Mouse (Mus musculus) midbrain, embryonic 15.5 days (tissue): ENCODE results near the gene Rbm44. TPM values are rescaled to one million over a fixed set of nuclear protein-coding genes. Genes with fewer than 3 reads are reported as not detected.

ENCODE experiments used
- ATAC-seq: fragments of 200-750 bp; cut with Nextera tagmentation; replicated peaks from 2 replicates; pipeline ENCODE4 v1.8.0; 2017; ENCODE audit warnings: moderate TSS enrichment
- H3K27ac ChIP-seq: fragments of 300-500 bp; sonication (generic); 2 replicates; pipeline ENCODE4 v1.5.1; 2015; ENCODE audit warnings: mild to moderate bottlenecking, inconsistent platforms
- H3K27me3 ChIP-seq: fragments of 300-500 bp; sonication (generic); replicated peaks from 2 replicates; pipeline ENCODE4 v1.6.1; 2015; ENCODE audit warnings: inconsistent platforms
- H3K36me3 ChIP-seq: fragments of 300-500 bp; sonication (generic); replicated peaks from 2 replicates; pipeline ENCODE4 v1.6.1; 2015; ENCODE audit warnings: inconsistent platforms
- H3K4me1 ChIP-seq: fragments of 300-500 bp; sonication (generic); 2 replicates; pipeline ENCODE4 v1.6.1; 2015; ENCODE audit warnings: inconsistent platforms
- H3K4me2 ChIP-seq: fragments of 300-500 bp; sonication (generic); 2 replicates; pipeline ENCODE4 v1.6.1; 2015; ENCODE audit warnings: inconsistent platforms, mild to moderate bottlenecking, moderate library complexity
- H3K4me3 ChIP-seq: fragments of 300-500 bp; sonication (generic); 2 replicates; pipeline ENCODE4 v1.5.1; 2015; ENCODE audit warnings: mild to moderate bottlenecking, inconsistent platforms
- H3K9ac ChIP-seq: fragments of 300-500 bp; sonication (generic); 2 replicates; pipeline ENCODE4 v1.6.1; 2015; ENCODE audit warnings: mild to moderate bottlenecking, inconsistent platforms
- H3K9me3 ChIP-seq: fragments of 300-500 bp; sonication (generic); 2 replicates; pipeline ENCODE4 v1.6.1; 2016; ENCODE audit warnings: inconsistent platforms
- WGBS: fragments of 180-500 bp; shearing (Covaris S2); methylation state at CpG from one replicate; pipeline ENCODE4 v1.1.7; 2015; ENCODE audit warnings: mixed read lengths; 5-methylcytosine and 5-hydroxymethylcytosine counted together
- polyA plus RNA-seq: library from polyadenylated mRNA; unstranded; fragments of >200 nt; fragmentation: Nextera tagmentation; extraction: Ambion mirVana; gene quantifications from 2 replicates; pipeline ENCODE4 v1.2.1, GENCODE M21; 2015

Gene Rbm44
- polyA plus RNA-seq: 0.15 and 0.18 TPM in 2 replicates

DNA sequence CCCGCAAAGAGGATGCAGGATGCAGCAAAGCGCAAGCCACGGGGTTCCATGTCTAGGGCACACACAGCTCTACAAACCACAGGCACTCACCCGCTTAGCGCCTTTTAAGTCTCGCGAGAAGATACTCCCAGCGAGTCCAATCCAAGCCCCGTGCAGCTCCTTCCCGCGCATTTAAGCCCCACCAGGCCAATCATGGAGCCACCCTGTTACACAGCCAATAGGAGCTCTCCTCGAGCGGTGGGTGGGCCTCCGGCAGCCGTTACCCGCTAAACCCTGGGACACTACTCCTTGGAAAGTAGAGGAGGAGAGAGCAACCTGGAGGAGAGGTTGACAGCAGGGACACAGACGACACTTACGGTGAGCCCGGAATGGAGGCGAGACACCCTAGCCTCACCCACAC, at the start of gene Rbm44:
Gene Rbm44 (plus strand): TSS at position 277 of the 400 bp plus-strand sequence.
- Histone ChIP-seq H3K27me3 (no peaks in the 10 kb centered on the region), H3K4me2 (no peak within 1 kb of the TSS), H3K4me1 (no peaks in the 10 kb centered on the region), H3K4me3 (no peak within 1 kb of the TSS), H3K36me3 (no peaks in the 10 kb centered on the region), H3K9ac (no peak within 1 kb of the TSS), H3K27ac (no peak within 1 kb of the TSS), H3K9me3 (no peaks in the 10 kb centered on the region)
- ATAC-seq: no peak
- 75% methylated on average over 20 of the region's 20 CpGs for WGBS

DNA sequence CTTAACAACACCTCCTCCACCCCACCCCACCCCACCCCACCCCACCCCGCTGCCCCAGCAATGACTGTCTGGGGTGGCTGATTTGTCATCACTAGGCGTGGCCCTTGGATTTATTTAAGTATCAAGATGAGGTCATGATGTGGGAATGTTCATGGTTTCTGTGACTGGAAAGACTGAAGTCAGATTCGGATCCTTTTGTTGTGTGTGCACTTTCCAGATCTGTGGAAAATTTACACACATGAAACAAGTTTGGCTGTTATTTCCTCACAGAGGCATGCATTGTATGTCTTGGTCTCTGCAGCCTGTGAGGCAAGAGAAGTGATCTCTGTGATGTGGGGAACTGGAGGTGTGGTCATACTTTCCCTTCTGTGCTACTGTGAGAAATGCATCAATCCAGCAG, 49.6 kb upstream of the Rbm44 start:
- no peaks in the 10 kb centered on the region for H3K9me3 ChIP-seq
- H3K9ac ChIP-seq: no peak overlapping the region
- H3K4me2 ChIP-seq: no peak overlapping the region
- no peaks in the 10 kb centered on the region for H3K36me3 ChIP-seq
- WGBS: 75% methylated on average over 3 of the region's 3 CpGs
- no peaks in the 10 kb centered on the region for H3K4me1 ChIP-seq
- H3K27ac ChIP-seq: no peak overlapping the region
- no peaks in the 10 kb centered on the region for H3K27me3 ChIP-seq
- no peak for ATAC-seq
- H3K4me3 ChIP-seq: no peak overlapping the region

- no peaks in the 10 kb centered on the region for H3K9me3 ChIP-seq
- no peaks in the 10 kb centered on the region for H3K36me3 ChIP-seq
- no peak overlapping the region for H3K27ac ChIP-seq
- H3K4me1 ChIP-seq: no peaks in the 10 kb centered on the region
- 51% methylated on average over 1 of the region's 1 CpGs for WGBS
- ATAC-seq: no peak
- H3K4me3 ChIP-seq: no peak overlapping the region
- no peak overlapping the region for H3K9ac ChIP-seq
- no peak overlapping the region for H3K4me2 ChIP-seq
- no peaks in the 10 kb centered on the region for H3K27me3 ChIP-seq
These were observed 49.0 kb upstream of the Rbm44 start for GRCm38 (mm10) chr1:91095853-91096252.

- H3K4me2 ChIP-seq: no peak overlapping the region
These were observed 48.4 kb upstream of the Rbm44 start for GRCm38 (mm10) chr1:91096490-91096889.

DNA sequence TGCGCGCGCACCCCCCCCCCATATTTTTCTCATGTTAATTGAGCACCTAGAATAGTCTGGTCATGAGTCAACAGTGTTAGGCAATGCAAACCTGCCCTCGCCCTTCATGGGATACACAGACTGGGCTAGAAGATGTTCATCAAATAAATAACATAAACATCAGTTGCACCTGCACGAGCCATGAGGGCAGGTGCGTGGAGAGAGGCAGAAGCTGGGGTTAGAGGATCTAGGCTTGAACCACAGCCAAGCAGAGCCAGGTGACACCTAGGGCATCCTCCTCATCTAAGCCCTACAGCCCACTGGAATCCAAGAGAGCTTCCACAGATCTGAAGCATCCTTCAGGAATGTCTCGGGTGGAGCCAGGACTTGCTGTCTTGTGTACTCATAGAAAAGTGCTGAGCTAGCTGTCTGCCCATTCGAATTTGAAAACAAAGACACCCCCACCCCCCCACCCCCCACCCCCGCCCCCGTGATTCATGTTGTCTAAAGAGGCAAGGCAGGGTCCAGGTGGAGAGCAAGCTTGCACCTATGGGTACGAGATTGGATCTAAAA, 47.5 kb upstream of the Rbm44 start:
- H3K4me1 ChIP-seq: no peaks in the 10 kb centered on the region
- ATAC-seq: no peak
- H3K9me3 ChIP-seq: no peaks in the 10 kb centered on the region
- no peak overlapping the region for H3K9ac ChIP-seq
- no peaks in the 10 kb centered on the region for H3K36me3 ChIP-seq
- WGBS: 92% methylated on average over 11 of the region's 11 CpGs
- no peak overlapping the region for H3K27ac ChIP-seq
- no peak overlapping the region for H3K4me2 ChIP-seq
- H3K27me3 ChIP-seq: no peaks in the 10 kb centered on the region
- no peak overlapping the region for H3K4me3 ChIP-seq

More at GRCm38 (mm10) chr1:91096490-91096889, 48.4 kb upstream of the Rbm44 start:
- WGBS: 87% methylated on average over 5 of the region's 5 CpGs
- no peak for ATAC-seq
- no peaks in the 10 kb centered on the region for H3K36me3 ChIP-seq
- H3K9ac ChIP-seq: no peak overlapping the region
- no peak overlapping the region for H3K27ac ChIP-seq
- H3K4me3 ChIP-seq: no peak overlapping the region
- no peaks in the 10 kb centered on the region for H3K27me3 ChIP-seq
- H3K9me3 ChIP-seq: no peaks in the 10 kb centered on the region
- H3K4me1 ChIP-seq: no peaks in the 10 kb centered on the region

GRCm38 (mm10) chr1:91098887-91099286, 46.0 kb upstream of the Rbm44 start:
- WGBS: 11% methylated on average over 6 of the region's 6 CpGs
- H3K27me3 ChIP-seq: no peaks in the 10 kb centered on the region
- H3K4me1 ChIP-seq: no peaks in the 10 kb centered on the region
- no peak overlapping the region for H3K4me2 ChIP-seq
- no peaks in the 10 kb centered on the region for H3K36me3 ChIP-seq
- H3K9me3 ChIP-seq: no peaks in the 10 kb centered on the region
- no peak overlapping the region for H3K9ac ChIP-seq
- no peak overlapping the region for H3K27ac ChIP-seq
- no peak overlapping the region for H3K4me3 ChIP-seq
- no peak for ATAC-seq

GRCm38 (mm10) chr1:91101709-91102440, 43.0 kb upstream of the Rbm44 start:
- Histone ChIP-seq H3K9me3 (no peaks in the 10 kb centered on the region), H3K27me3 (no peaks in the 10 kb centered on the region), H3K36me3 (0 out of 2 replicates have a peak, but pooled peaks cover 5% of the 10 kb centered on the region), H3K9ac (no peak overlapping the region), H3K4me1 (no peaks in the 10 kb centered on the region), H3K27ac (no peak overlapping the region), H3K4me3 (no peak overlapping the region), H3K4me2 (no peak overlapping the region)
- no peak for ATAC-seq
- 65% methylated on average over 11 of the region's 11 CpGs for WGBS

- H3K27me3 ChIP-seq: no peaks in the 10 kb centered on the region
- no peak overlapping the region for H3K4me3 ChIP-seq
- WGBS: 91% methylated on average over 15 of the region's 15 CpGs
- no peak overlapping the region for H3K9ac ChIP-seq
- 0 out of 2 replicates have a peak, but pooled peaks cover 9% of the 10 kb centered on the region for H3K36me3 ChIP-seq
- H3K4me1 ChIP-seq: no peaks in the 10 kb centered on the region
- no peak overlapping the region for H3K4me2 ChIP-seq
- H3K9me3 ChIP-seq: no peaks in the 10 kb centered on the region
- no peak overlapping the region for H3K27ac ChIP-seq
- ATAC-seq: no peak
These were observed 41.4 kb upstream of the Rbm44 start for GRCm38 (mm10) chr1:91103366-91103983.

DNA sequence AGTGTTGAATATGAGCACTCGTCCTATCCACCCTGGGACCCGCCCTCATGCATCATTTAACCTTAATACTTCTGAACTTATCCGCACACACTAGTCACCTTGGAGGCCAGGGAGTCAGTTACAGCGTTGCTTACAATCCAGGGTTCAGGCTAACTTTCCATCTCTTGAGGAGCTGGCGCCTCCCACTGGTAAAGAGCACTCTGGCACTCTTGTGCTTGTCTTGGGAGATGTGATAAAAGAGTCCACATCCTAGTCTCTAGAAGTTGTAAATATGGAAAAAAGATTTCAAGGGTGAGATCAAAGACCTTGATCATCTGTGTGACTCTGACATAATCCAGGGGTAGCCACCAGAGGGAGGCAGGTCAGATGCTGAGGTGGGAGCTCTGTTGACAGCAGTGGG, 37.3 kb upstream of the Rbm44 start:
- no peaks in the 10 kb centered on the region for H3K4me1 ChIP-seq
- 79% methylated on average over 5 of the region's 5 CpGs for WGBS
- no peak for ATAC-seq
- H3K27ac ChIP-seq: no peak overlapping the region
- no peak overlapping the region for H3K9ac ChIP-seq
- H3K9me3 ChIP-seq: no peaks in the 10 kb centered on the region
- no peaks in the 10 kb centered on the region for H3K27me3 ChIP-seq
- no peak overlapping the region for H3K4me3 ChIP-seq
- H3K4me2 ChIP-seq: no peak overlapping the region
- H3K36me3 ChIP-seq: peaks cover 9% of the 10 kb centered on the region

DNA sequence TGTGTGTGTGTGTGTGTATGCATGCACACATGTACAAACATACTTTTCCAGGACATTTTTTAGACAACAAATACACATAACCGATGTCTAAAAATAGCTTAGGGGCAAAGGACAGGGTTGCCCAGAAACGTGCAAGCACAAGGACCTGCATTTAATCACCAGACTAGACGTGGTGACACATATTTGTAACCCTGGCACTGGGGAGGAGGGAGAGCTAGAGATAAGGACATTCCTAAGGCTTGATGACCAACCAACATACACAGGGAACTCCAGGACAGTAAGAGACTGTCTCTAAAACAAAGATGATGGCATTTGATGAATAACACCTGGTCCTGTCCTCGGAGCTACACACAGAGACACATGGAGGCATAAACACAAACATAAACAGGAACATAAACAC, 35.6 kb upstream of the Rbm44 start:
- Histone ChIP-seq H3K27me3 (no peaks in the 10 kb centered on the region), H3K9me3 (no peaks in the 10 kb centered on the region), H3K4me3 (no peak overlapping the region), H3K27ac (no peak overlapping the region), H3K4me2 (no peak overlapping the region), H3K9ac (no peak overlapping the region), H3K4me1 (no peaks in the 10 kb centered on the region), H3K36me3 (peaks cover 9% of the 10 kb centered on the region)
- WGBS: 90% methylated on average over 4 of the region's 4 CpGs
- no peak for ATAC-seq

- no peak overlapping the region for H3K27ac ChIP-seq
- H3K4me2 ChIP-seq: no peak overlapping the region
- peaks cover 2% of the 10 kb centered on the region for H3K36me3 ChIP-seq
- no peaks in the 10 kb centered on the region for H3K9me3 ChIP-seq
- H3K9ac ChIP-seq: no peak overlapping the region
- no peaks in the 10 kb centered on the region for H3K4me1 ChIP-seq
- no peak for ATAC-seq
- 93% methylated on average over 14 of the region's 14 CpGs for WGBS
- no peak overlapping the region for H3K4me3 ChIP-seq
- no peaks in the 10 kb centered on the region for H3K27me3 ChIP-seq
These were observed 32.7 kb upstream of the Rbm44 start for GRCm38 (mm10) chr1:91112171-91112570.

DNA sequence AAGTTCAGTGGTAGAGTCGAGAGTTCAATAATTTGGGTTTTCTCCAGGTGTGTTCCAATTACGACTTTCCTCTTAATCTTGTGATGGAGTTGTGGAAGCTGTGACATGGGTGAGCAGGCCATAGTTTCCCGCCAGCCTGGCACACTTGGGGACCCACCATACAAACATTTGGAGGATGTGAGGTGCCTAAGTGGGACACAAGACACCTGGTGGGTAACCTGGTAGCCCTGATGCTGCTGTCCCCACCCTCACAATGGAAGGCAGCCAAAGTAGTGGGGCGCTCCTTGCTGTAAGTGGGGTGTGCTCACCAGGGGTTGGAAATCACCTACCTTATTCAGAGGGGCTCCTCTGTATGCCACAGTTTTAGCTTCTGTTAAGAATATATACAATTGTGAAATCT, 32.3 kb upstream of the Rbm44 start:
- H3K4me2 ChIP-seq: no peak overlapping the region
- no peak overlapping the region for H3K4me3 ChIP-seq
- 94% methylated on average over 4 of the region's 4 CpGs for WGBS
- no peak overlapping the region for H3K9ac ChIP-seq
- H3K27ac ChIP-seq: no peak overlapping the region
- ATAC-seq: no peak
- no peaks in the 10 kb centered on the region for H3K27me3 ChIP-seq
- H3K4me1 ChIP-seq: no peaks in the 10 kb centered on the region
- no peaks in the 10 kb centered on the region; the same call in none of the 2 replicates for H3K36me3 ChIP-seq
- H3K9me3 ChIP-seq: no peaks in the 10 kb centered on the region
